Mouse (Mus musculus) liver, adult 2 months (tissue): ENCODE data around the gene Cfap298.

Source experiments
- CTCF ChIP-seq: fragments of 200-500 bp; IDR thresholded peaks from 2 replicates; pipeline ENCODE4 v1.5.1; 2011; ENCODE audit warnings: low read depth, low read length, control low read depth
- POLR2A ChIP-seq: fragments of 200-500 bp; IDR thresholded peaks from 2 replicates; pipeline ENCODE4 v1.6.1; 2011; ENCODE audit warnings: low read length, control low read depth; ENCODE audit not compliant: insufficient read depth; ENCODE audit errors: extremely low read depth

DNA sequence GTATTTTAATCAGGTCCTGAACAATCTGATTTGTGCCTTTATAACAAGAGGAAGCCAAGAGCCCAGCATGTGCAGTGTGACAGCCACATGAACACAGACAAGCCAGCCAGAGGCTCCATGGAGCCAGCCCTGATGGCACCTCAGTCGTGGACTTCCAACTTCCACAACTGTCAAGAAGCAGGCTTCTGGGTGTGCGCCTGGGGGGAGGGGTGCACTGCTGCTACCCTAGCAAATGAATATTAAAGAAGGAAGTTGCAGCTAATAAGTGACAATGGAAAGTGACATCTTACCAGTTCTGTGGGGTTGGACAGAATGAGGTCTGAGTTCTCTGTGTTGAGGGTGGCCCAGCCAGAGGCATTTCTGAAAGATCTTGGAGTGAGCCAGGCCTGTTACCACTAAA is 49.6 kb downstream of the Cfap298 start:
- TF ChIP-seq CTCF (no peak), POLR2A (no peak)
